In the genomic region with DNA sequence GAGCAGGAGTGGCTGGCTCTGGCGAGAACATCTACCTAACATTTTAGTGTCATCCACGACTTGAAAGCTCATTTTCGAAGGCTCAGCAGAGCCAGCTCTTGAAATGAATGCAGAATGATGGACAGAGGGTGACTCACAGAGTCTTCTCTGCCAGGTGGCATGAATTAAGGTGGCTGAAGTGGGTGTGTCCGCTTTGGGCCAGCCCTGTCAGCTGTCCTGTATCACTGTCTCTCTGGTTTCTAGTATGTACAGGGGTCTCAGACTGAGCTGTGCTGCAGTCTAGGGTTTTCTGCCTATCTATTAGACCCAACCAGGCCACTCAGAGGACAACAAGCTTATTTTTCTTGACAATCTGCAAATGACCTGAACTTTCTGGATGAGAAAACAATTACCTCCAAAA, we compare ENCODE assay signal across 18 mouse cellular contexts.
DNase-seq lines count a peak whose midpoint lies in the region; ATAC-seq and TF ChIP-seq lines count a peak whose summit lies in the region.
"Had no signal": no experiment of that assay in that cellular context is flagged by ENCODE, and none has a peak within 500 bp of the region (broad histone marks: within the 10 kb centered on the region; RNA-seq: fewer than 3 reads in every experiment).

No protein-coding gene starts in this region.

- H3K4me3 ChIP-seq in heart, adult 2 months = no peak overlapping the region
- no peak overlapping the region for H3K4me3 ChIP-seq in neural tube, embryonic 15.5 days (replicated peaks)
- no peak overlapping the region for H3K4me3 ChIP-seq in intestine, embryonic 16.5 days (ENCODE audit: low read length)
- H3K4me3 ChIP-seq: heart, embryonic 13.5 days; limb, embryonic 13.5 days; midbrain, embryonic 10.5 days; myocyte had no signal

- H3K79me2 ChIP-seq in heart, adult 2 months (replicated peaks; ENCODE audit: control insufficient read depth, insufficient read depth, low read length) = peaks cover 5% of the 10 kb centered on the region

- intact Hi-C loops in heart, adult 2 months (cut with DNase I) = loop anchor here (2.0 kb wide), 1 partner anchor 16 kb away; no protein-coding TSS in a partner anchor

- peak overlapping the region; percentile 15 for H3K27ac ChIP-seq in heart, adult 2 months
- H3K27ac ChIP-seq in neural tube, embryonic 15.5 days (replicated peaks) = peak overlapping the region; percentile 15; the same call in 1 of the 2 replicates
- 0 out of 2 replicates have a peak overlapping the region, but pooled peaks have one; percentile 44 for H3K27ac ChIP-seq in intestine, embryonic 16.5 days (ENCODE audit: low read length)
- H3K27ac ChIP-seq: heart, embryonic 13.5 days; hindbrain, postnatal 0 days; limb, embryonic 13.5 days; liver, embryonic 14.5 days; midbrain, embryonic 10.5 days had no signal

- no peak for TF ChIP-seq CTCF in heart, adult 2 months (IDR thresholded peaks at IDR 0.05)

- no peak for DNase-seq in heart, adult 2 months
- no peak for DNase-seq in heart, adult 11 months
- DNase-seq in neural tube, embryonic 10.5 days (ENCODE audit: extremely low spot score, low spot score) = no peak
- no peak for DNase-seq in c-Kit-positive CD71-positive TER-119-positive erythroid progenitor cells, embryonic 14.5 days (ENCODE audit: low spot score)
- no peak for DNase-seq in heart, adult 18-20 months
- no peak for DNase-seq in T-cell, adult 2 months (ENCODE audit: low spot score)
- DNase-seq: cerebellum, adult 11 months; cerebellum, postnatal 36 days; gastrocnemius, postnatal 25 days; heart, postnatal 4 days had no signal

- no peak overlapping the region for H3K9ac ChIP-seq in heart, adult 2 months (ENCODE audit: low read depth, low read length)
- no peak overlapping the region for H3K9ac ChIP-seq in neural tube, embryonic 15.5 days (replicated peaks)
- no peak overlapping the region for H3K9ac ChIP-seq in intestine, embryonic 16.5 days (ENCODE audit: low read depth, low read length)
- H3K9ac ChIP-seq: heart, embryonic 13.5 days; limb, embryonic 13.5 days; liver, embryonic 14.5 days had no signal

- H3K9me3 ChIP-seq in neural tube, embryonic 15.5 days (replicated peaks) = no peaks in the 10 kb centered on the region
- no peaks in the 10 kb centered on the region for H3K9me3 ChIP-seq in intestine, embryonic 16.5 days (ENCODE audit: control insufficient read depth, low read length)
- H3K9me3 ChIP-seq: heart, embryonic 13.5 days; limb, embryonic 13.5 days; midbrain, embryonic 10.5 days had no signal

- TF ChIP-seq POLR2A in heart, adult 2 months (IDR thresholded peaks at IDR 0.05; ENCODE audit: insufficient read depth, low read depth, low read length) = no peak

- H3K4me2 ChIP-seq in neural tube, embryonic 15.5 days = no peak overlapping the region
- no peak overlapping the region for H3K4me2 ChIP-seq in intestine, embryonic 16.5 days (ENCODE audit: low read depth, low read length)
- H3K4me2 ChIP-seq: heart, embryonic 13.5 days; limb, embryonic 13.5 days had no signal

- no peaks in the 10 kb centered on the region for H3K27me3 ChIP-seq in heart, adult 2 months (ENCODE audit: control insufficient read depth, insufficient read depth, low read length)
- no peaks in the 10 kb centered on the region for H3K27me3 ChIP-seq in neural tube, embryonic 15.5 days (replicated peaks)
- no peaks in the 10 kb centered on the region for H3K27me3 ChIP-seq in intestine, embryonic 16.5 days (replicated peaks; ENCODE audit: control insufficient read depth, insufficient read depth, low read length)
- H3K27me3 ChIP-seq: heart, embryonic 13.5 days; limb, embryonic 13.5 days had no signal

- WGBS in heart, adult 2 months = 64% methylated on average over 4 of the region's 4 CpGs
- 80% methylated on average over 4 of the region's 4 CpGs for WGBS in neural tube, embryonic 15.5 days
- WGBS in intestine, embryonic 16.5 days = 70% methylated on average over 4 of the region's 4 CpGs

- peaks cover 16% of the 10 kb centered on the region for H3K4me1 ChIP-seq in heart, adult 2 months (ENCODE audit: control insufficient read depth, insufficient read depth, low read length)
- peaks cover 10% of the 10 kb centered on the region; the same call in 1 of the 2 replicates for H3K4me1 ChIP-seq in neural tube, embryonic 15.5 days
- peaks cover 18% of the 10 kb centered on the region for H3K4me1 ChIP-seq in intestine, embryonic 16.5 days (ENCODE audit: control insufficient read depth, insufficient read depth, low read length)

- TF ChIP-seq EP300 in heart, adult 2 months (IDR thresholded peaks at IDR 0.05; ENCODE audit: insufficient read depth, low read depth, low read length) = no peak

- peaks cover 14% of the 10 kb centered on the region for H3K36me3 ChIP-seq in heart, adult 2 months (ENCODE audit: control insufficient read depth, insufficient read depth, low read length)
- H3K36me3 ChIP-seq in neural tube, embryonic 15.5 days = no peaks in the 10 kb centered on the region
- H3K36me3 ChIP-seq in intestine, embryonic 16.5 days (ENCODE audit: control insufficient read depth, insufficient read depth, low read length) = no peaks in the 10 kb centered on the region
- H3K36me3 ChIP-seq: limb, embryonic 13.5 days; midbrain, embryonic 10.5 days had no signal

- no peak for ATAC-seq in neural tube, embryonic 15.5 days (ENCODE audit: low FRiP score)
- peak; percentile 17; the same call in 1 of the 2 replicates for ATAC-seq in intestine, embryonic 16.5 days
